Mouse (Mus musculus) megakaryocyte, embryonic 14.5 days (primary cell): ENCODE data around the gene Samd1. TPM values are rescaled to one million over a fixed set of nuclear protein-coding genes. Genes with fewer than 3 reads are reported as not detected.
A peak's percentile ranks its signal among the peaks of the same experiment; 100 is the strongest.

Experiments used
- H3K27me3 ChIP-seq: replicated peaks from 2 replicates; pipeline ENCODE3; 2012; ENCODE audit warnings: inconsistent platforms
- H3K36me3 ChIP-seq: replicated peaks from 2 replicates; pipeline ENCODE3; 2012; ENCODE audit warnings: low read length, inconsistent platforms, mixed read lengths
- H3K4me1 ChIP-seq: 2 replicates; pipeline ENCODE4 v1.6.1; 2012; ENCODE audit warnings: inconsistent platforms
- H3K4me3 ChIP-seq: replicated peaks from 2 replicates; pipeline ENCODE3; 2012; ENCODE audit warnings: moderate library complexity, mild to moderate bottlenecking, inconsistent platforms
- H3K9me3 ChIP-seq: 2 replicates; pipeline ENCODE4 v1.6.1; 2012; ENCODE audit warnings: inconsistent platforms
- FLI1 ChIP-seq: IDR thresholded peaks from 2 replicates; pipeline ENCODE4 v1.6.1; 2012; ENCODE audit warnings: low read length, inconsistent platforms, mixed read lengths
- GATA1 ChIP-seq: IDR thresholded peaks from 3 replicates; pipeline ENCODE4 v1.6.1; 2012; ENCODE audit warnings: mixed read lengths, low read length, inconsistent platforms, borderline replicate concordance
- polyA plus RNA-seq: library from polyadenylated mRNA; stranded (reverse); fragments of >175 nt; gene quantifications from 2 replicates; pipeline ENCODE4 v1.2.3, GENCODE M21; 2012; ENCODE audit warnings: low replicate concordance; ENCODE audit not compliant: insufficient read depth

Gene Samd1
- polyA plus RNA-seq, 1 experiment: 104 TPM

DNA sequence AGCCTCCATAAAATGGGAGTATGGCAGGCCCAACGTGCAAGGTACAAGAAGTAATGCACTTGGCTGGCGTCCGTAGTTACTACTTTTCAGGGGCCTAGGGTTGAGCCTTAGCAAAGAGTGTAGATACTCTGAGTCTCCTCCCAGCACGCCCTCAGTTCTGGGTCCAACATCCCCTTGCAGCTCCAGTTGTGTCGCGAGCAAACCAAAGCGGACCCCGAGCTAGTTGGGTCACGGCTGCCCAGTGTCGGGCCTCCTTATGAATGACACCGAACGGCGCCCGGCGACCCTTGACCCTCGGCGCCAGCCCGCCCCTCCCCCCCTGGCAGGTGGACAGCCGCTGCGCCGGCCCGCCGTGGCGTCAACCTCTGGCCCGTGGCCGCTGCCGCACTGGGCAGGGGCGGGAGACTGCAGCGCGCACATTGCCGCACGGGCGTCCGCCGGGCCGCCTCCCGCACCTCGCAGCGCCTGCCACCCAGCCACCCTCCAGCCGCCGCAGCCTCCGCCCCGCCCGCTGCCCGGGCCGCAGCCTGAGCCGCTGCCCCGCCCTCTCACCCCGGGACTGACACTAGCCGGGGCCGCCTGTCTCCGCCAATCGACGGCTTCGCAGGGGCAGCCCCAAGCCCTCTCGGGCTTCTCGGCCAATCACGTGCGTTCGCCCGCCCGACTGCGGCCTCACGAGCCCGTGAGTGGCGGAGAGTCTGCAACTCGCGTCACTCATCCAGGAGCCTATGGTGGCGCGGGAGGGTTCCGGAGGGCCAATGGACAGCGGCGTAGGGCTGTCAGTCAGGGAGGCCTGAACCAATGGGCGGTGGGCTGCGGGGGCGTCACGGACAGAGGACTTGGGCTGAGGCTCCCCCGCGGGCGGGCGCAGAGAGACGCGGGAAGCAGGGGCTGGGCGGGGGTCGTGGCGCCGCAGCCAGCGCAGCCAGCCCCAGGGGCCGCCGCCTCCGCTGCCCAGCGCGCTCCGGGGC is 25.0 kb upstream of the Samd1 start, which contains the start of gene Prkaca:
TSS of gene Prkaca (plus strand) at position 844 of the 971 bp plus-strand sequence.
- Histone ChIP-seq H3K4me1 (peaks cover 57% of the 10 kb centered on the region), H3K9me3 (no peaks in the 10 kb centered on the region), H3K36me3 (peaks cover 32% of the 10 kb centered on the region), H3K27me3 (no peaks in the 10 kb centered on the region), H3K4me3 (peak within 1 kb of the TSS; percentile 100)
- TF ChIP-seq FLI1 (no peak), GATA1 (no peak)

DNA sequence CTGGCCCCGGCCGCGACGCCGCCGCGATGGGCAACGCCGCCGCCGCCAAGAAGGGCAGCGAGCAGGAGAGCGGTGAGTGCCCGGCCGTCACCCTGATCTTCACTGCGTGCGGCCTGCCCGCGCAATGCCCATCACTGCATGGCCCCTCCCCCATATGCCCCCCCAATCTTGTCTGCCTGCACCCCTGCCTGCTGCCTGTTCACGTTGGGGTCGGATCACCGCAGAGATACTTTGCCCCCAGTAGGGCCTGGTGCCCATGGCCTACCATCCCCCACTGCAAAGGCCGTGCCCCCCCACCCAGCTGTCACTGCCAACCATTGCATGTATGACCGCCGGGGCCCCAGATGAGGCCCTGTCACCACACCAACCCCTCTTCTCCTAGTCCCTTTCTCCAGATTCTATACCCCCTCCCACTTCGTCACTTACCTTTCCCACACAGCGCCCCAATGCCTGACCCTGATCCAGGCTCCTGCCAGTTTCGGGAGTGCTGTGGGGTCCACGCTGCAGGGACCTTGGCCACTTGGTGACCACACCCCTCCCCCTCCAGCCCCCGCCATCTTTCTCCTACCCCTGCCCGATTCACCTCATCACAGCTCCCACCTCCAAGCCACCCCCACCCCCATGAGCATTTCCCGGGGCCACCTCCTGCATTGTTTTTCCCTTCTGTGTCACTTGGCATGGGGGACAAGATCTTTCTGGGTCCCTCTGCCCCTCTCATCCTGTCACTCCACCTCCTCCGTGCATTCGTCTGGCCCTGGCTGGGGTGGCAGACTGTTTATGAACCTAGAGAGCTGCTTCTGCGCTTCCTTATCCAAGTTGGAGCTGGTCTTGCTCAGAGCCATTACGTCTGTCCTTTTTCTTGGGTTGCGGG is 24.1 kb upstream of the Samd1 start:
- peak overlapping the region; percentile 100 for H3K4me3 ChIP-seq
- no peaks in the 10 kb centered on the region for H3K27me3 ChIP-seq
- H3K36me3 ChIP-seq: peaks cover 32% of the 10 kb centered on the region
- peaks cover 67% of the 10 kb centered on the region for H3K4me1 ChIP-seq
- no peak for TF ChIP-seq GATA1
- TF ChIP-seq FLI1: no peak
- no peaks in the 10 kb centered on the region for H3K9me3 ChIP-seq

DNA sequence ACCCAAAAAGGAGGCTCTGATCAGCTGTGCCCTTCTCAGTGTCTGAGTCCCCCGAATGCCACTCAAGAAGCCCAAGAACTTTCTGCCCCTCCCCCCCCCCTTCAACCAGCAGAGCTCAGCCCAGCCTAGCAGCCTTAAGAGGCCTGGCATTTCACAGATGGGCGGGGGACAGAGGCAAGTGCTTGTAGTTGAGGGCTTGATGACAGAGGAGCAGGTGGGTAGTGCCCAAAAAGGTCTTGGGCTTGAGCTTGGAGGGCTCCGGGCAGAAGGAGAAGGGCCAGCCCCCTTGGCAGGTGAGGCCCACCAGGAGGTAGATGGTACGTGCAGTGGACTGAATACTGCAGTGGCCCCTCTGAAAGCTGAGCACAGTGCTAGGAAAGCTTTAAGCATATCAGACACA is 23.0 kb upstream of the Samd1 start:
- no peak for TF ChIP-seq FLI1
- TF ChIP-seq GATA1: no peak
- Histone ChIP-seq H3K4me1 (peaks cover 78% of the 10 kb centered on the region), H3K27me3 (no peaks in the 10 kb centered on the region), H3K36me3 (peaks cover 31% of the 10 kb centered on the region), H3K9me3 (no peaks in the 10 kb centered on the region), H3K4me3 (peak overlapping the region; percentile 29)

DNA sequence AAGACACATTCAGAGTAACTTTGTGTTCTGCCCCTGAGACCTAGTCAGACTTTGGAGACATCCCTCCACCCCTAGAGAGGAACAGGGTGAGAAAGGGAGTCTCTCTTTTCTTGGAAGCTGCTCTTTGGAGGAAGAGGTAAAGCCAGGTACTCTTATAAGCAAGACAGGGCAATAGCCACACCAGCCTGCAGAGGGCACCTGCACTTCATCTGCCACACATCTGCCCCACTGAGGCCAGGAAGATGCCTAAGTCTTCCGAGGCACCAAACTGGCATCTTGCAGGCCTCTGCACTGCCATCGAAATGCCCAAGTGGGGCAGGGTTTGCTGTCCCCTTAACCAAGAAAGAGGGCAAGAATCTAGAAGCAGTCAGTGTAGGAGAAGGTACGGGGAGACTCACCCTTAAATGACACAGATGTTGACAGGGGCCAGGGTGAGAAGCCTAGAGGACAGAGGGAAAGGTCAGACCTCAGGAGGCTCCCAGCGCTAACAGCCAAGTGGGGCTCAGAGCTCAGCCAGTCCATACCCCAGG is 21.3 kb upstream of the Samd1 start:
- H3K27me3 ChIP-seq: no peaks in the 10 kb centered on the region
- no peaks in the 10 kb centered on the region for H3K9me3 ChIP-seq
- TF ChIP-seq FLI1 (no peak), GATA1 (no peak)
- H3K36me3 ChIP-seq: peaks cover 43% of the 10 kb centered on the region
- peaks cover 86% of the 10 kb centered on the region for H3K4me1 ChIP-seq
- peak overlapping the region; percentile 81 for H3K4me3 ChIP-seq

DNA sequence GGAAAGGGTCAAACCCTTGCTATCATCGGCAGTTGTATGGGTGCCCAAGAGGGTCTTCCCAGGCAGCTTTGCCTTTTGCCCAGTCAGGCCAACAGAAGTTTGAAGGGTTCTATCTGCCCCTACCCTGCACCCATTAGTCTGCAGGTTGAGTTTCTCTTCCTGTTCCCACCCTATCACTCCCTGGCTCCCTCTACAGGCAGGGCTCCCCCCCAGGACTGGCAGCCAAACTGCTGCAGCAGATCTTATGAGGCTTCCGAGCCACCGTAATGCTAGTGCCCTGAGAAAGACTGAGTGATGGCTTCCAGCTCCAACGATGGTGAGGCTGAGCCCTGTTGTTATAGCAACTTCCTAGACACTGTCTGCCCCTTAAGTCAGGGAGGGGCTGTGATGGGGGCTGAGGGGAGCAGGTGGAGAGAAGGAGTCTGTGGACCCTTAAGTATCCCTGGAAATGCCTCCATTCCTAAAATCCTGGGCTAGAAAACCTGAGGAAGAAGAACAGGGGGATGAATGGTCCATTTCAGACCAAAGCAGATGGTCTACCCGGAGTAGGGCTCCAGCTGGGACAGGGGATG is 20.6 kb upstream of the Samd1 start:
- no peaks in the 10 kb centered on the region for H3K9me3 ChIP-seq
- peaks cover 85% of the 10 kb centered on the region for H3K4me1 ChIP-seq
- H3K36me3 ChIP-seq: peaks cover 50% of the 10 kb centered on the region
- TF ChIP-seq GATA1: no peak
- TF ChIP-seq FLI1: no peak
- peak overlapping the region; percentile 81 for H3K4me3 ChIP-seq
- H3K27me3 ChIP-seq: no peaks in the 10 kb centered on the region

DNA sequence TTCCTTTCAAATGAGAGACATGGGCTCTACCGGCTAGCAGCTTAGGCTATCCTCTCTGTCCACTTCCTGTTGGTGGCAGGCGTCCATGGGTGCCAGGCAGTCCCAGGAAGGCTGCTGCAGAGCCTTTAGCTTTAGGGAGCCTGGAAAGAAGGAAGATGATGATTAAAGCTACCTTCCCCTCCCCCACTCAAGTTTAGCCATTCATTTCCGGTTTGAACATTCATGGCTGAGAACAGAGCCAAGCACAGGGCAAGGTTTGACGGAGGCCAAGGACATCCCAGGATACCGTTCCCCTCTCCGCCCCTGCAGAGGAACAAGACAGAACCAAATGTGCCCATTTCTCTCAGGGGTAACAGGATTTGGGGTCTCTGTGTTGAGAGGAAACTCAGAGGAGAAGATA is 19.8 kb upstream of the Samd1 start:
- H3K36me3 ChIP-seq: peaks cover 58% of the 10 kb centered on the region
- H3K9me3 ChIP-seq: no peaks in the 10 kb centered on the region

DNA sequence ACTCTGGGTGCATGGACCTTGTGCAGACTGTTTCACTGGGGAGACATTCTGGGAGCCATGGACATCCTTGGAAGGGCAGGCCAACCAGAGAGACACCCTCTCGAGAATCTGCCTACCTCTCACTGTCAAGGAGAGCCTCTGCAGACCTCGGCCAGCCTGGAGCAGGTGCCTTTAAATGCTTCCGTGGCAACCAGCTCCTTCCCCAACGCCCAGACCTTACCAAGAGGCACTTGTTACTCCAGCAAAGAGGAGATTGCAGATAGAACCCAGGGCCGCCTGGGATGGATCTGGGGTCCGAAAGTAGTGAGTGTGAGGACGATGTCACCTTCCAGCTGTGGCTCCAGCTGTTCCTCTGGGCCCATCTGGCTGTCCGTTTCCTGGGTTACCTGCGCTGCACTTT is 19.3 kb upstream of the Samd1 start:
- H3K36me3 ChIP-seq: peaks cover 58% of the 10 kb centered on the region
- TF ChIP-seq GATA1: no peak
- TF ChIP-seq FLI1: no peak
- H3K9me3 ChIP-seq: no peaks in the 10 kb centered on the region
- peak overlapping the region; percentile 81 for H3K4me3 ChIP-seq
- H3K4me1 ChIP-seq: peaks cover 85% of the 10 kb centered on the region
- H3K27me3 ChIP-seq: no peaks in the 10 kb centered on the region

More for the DNA sequence above, 19.8 kb upstream of the Samd1 start:
- TF ChIP-seq FLI1: no peak
- TF ChIP-seq GATA1: no peak
- Histone ChIP-seq H3K4me1 (peaks cover 87% of the 10 kb centered on the region), H3K4me3 (peak overlapping the region; percentile 81), H3K27me3 (no peaks in the 10 kb centered on the region)

DNA sequence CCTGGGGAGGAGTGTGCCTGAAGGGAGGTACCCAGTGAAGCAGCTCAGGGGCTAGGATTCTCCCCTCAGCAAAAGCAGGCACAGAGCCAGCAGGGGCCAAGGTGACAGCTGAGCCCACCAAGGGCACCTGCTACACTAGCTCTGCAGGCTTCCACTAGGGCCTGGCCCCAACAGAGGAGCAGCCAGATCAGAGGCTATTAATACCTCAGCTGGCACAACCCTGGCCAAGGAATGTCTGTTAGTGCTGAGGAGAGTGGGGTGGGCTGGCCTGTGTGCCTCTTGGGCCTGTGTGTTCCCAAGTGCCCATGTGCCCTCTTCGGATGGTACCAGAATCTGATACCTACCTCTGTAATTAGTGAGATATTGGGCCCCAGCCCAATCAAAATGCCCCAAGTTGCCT is 17.2 kb upstream of the Samd1 start:
- Histone ChIP-seq H3K36me3 (peaks cover 69% of the 10 kb centered on the region), H3K27me3 (no peaks in the 10 kb centered on the region), H3K4me1 (peaks cover 68% of the 10 kb centered on the region), H3K4me3 (no peak overlapping the region), H3K9me3 (no peaks in the 10 kb centered on the region)
- TF ChIP-seq FLI1 (no peak), GATA1 (no peak)

DNA sequence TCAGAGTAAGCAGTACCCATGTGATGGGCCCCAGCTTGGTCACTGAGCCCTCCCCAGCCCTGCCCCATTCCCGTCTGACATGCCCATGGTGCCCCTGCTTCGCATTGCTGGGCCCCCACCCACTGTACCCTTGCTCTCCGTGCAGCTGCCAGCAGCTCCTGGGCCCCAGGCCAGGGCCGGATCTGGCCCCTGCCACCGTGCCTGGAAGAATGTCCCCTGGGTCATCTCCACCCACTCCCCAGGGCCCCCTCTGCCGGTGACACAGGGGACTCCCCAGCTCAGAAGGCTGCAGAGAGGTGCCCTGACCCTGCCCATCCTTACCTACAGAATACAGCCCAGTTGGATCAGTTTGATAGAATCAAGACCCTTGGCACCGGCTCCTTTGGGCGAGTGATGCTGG is 16.6 kb upstream of the Samd1 start:
- TF ChIP-seq FLI1: no peak
- no peak for TF ChIP-seq GATA1
- peaks cover 74% of the 10 kb centered on the region for H3K36me3 ChIP-seq
- peaks cover 64% of the 10 kb centered on the region for H3K4me1 ChIP-seq
- H3K27me3 ChIP-seq: no peaks in the 10 kb centered on the region
- no peak overlapping the region for H3K4me3 ChIP-seq
- no peaks in the 10 kb centered on the region for H3K9me3 ChIP-seq
